Mouse (Mus musculus) heart, adult 2 months (tissue): ENCODE measurements around the gene Prkar2a.

Source experiments
- CTCF ChIP-seq: fragments of 200-600 bp; IDR thresholded peaks from 2 replicates; pipeline ENCODE4 v1.8.1; 2022; ENCODE audit warnings: antibody characterized with exemption, mild to moderate bottlenecking, moderate library complexity
- POLR2A ChIP-seq: fragments of 200-500 bp; IDR thresholded peaks from 2 replicates; pipeline ENCODE4 v1.6.1; 2011; ENCODE audit warnings: mild to moderate bottlenecking, low read depth, low read length, control low read depth; ENCODE audit not compliant: insufficient read depth

- no peak for TF ChIP-seq CTCF
- TF ChIP-seq POLR2A: no peak
These were observed 99.6 kb downstream of the Prkar2a start for GRCm38 (mm10) chr9:108788713-108789112.
